Mouse (Mus musculus) heart, embryonic 15.5 days (tissue): ENCODE measurements around the gene Olfr675. TPM values are rescaled to one million over a fixed set of nuclear protein-coding genes. Genes with fewer than 3 reads are reported as not detected.
"Not testable (repeated sequence)": the region's sequence is repeated elsewhere in the genome, so short reads cannot be mapped to it uniquely, and the experiment has no call there.

ENCODE experiments used
- ATAC-seq: fragments of 200-750 bp; cut with Nextera tagmentation; replicated peaks from 2 replicates; pipeline ENCODE4 v1.8.0; 2017; ENCODE audit warnings: low read depth, moderate TSS enrichment; ENCODE audit not compliant: insufficient number of reproducible peaks, insufficient read depth, low FRiP score
- H3K27ac ChIP-seq: fragments of 300-500 bp; sonication (generic); 2 replicates; pipeline ENCODE4 v1.5.1; 2015; ENCODE audit warnings: mild to moderate bottlenecking, inconsistent platforms
- H3K27me3 ChIP-seq: fragments of 300-500 bp; sonication (generic); 2 replicates; pipeline ENCODE4 v1.6.1; 2015; ENCODE audit warnings: inconsistent platforms
- H3K36me3 ChIP-seq: fragments of 300-500 bp; sonication (generic); 2 replicates; pipeline ENCODE4 v1.6.1; 2015; ENCODE audit warnings: mild to moderate bottlenecking, inconsistent platforms
- H3K4me1 ChIP-seq: fragments of 300-500 bp; sonication (generic); replicated peaks from 2 replicates; pipeline ENCODE4 v1.6.1; 2015; ENCODE audit warnings: inconsistent platforms
- H3K4me2 ChIP-seq: fragments of 300-500 bp; sonication (generic); 2 replicates; pipeline ENCODE4 v1.6.1; 2015; ENCODE audit warnings: inconsistent platforms, mild to moderate bottlenecking, moderate library complexity
- H3K4me3 ChIP-seq: fragments of 300-500 bp; sonication (generic); 2 replicates; pipeline ENCODE4 v1.5.1; 2015; ENCODE audit warnings: mild to moderate bottlenecking, inconsistent platforms
- H3K9ac ChIP-seq: fragments of 300-500 bp; sonication (generic); 2 replicates; pipeline ENCODE4 v1.6.1; 2015; ENCODE audit warnings: mild to moderate bottlenecking, inconsistent platforms
- H3K9me3 ChIP-seq: fragments of 300-500 bp; sonication (generic); replicated peaks from 2 replicates; pipeline ENCODE4 v1.6.1; 2016; ENCODE audit warnings: inconsistent platforms
- WGBS: fragments of 180-500 bp; shearing (Covaris S2); methylation state at CpG from one replicate; pipeline ENCODE4 v1.1.7; 2015; ENCODE audit warnings: mixed read lengths; 5-methylcytosine and 5-hydroxymethylcytosine counted together
- polyA plus RNA-seq: library from polyadenylated mRNA; unstranded; fragments of >200 nt; fragmentation: Nextera tagmentation; extraction: Ambion mirVana; gene quantifications from 2 replicates; pipeline ENCODE4 v1.2.1, GENCODE M21; 2015

The Olfr675 gene
- not detected in 2 replicates for polyA plus RNA-seq

DNA sequence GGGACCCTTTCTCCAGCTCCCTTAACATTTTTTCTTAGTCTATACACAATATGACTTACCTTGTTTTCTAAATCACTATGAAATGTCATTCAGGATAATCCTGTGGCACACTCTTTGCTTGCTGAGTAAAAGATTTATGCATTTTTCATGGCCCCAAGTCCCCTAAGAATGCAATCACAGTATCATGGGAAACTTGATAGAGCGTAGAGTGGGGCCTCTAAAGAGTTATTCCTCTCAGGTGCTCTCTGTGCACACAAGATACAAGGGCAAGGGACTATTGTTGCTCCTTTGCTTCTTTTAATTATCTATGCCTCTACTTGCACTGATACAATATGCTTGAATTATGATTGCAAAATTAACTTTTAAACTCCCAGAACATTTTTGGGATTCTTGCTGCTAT, at the start of gene Olfr675:
Olfr675 (minus strand) TSS at position 101 of the 400 bp plus-strand sequence.
- no peak within 1 kb of the TSS for H3K27ac ChIP-seq
- H3K27me3 ChIP-seq = no peaks in the 10 kb centered on the region
- WGBS = 77% methylated on average over 1 of the region's 1 CpGs
- ATAC-seq = no peak
- H3K9ac ChIP-seq = no peak within 1 kb of the TSS
- H3K4me1 ChIP-seq = no peaks in the 10 kb centered on the region
- H3K9me3 ChIP-seq = no peaks in the 10 kb centered on the region
- no peak within 1 kb of the TSS for H3K4me3 ChIP-seq
- H3K36me3 ChIP-seq = no peaks in the 10 kb centered on the region
- no peak within 1 kb of the TSS for H3K4me2 ChIP-seq

DNA sequence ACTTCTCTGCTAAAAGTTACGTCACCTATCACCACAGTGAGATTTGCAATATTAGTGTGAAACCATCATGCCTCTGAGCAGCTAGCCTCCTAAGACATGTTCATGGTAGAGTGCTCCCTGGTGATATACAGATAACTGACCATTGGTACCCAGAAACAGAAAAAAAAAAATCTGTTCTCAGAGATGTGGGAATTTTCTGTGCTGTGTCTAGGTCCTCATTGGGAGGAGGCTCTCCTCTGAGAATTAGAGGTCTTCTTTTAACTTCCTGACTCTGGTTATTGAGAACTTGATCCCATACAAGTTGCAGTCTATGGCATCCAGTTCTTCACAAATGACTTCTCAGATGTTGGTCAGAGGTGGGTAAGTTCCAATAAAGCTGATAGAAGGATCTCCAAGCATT, 35.9 kb upstream of the Olfr675 start, which contains the start of gene Olfr678:
Olfr678 (plus strand) TSS at position 301 of the 400 bp plus-strand sequence.
- H3K9ac ChIP-seq = no peak within 1 kb of the TSS
- H3K4me1 ChIP-seq = no peaks in the 10 kb centered on the region
- WGBS = 82% methylated on average over 1 of the region's 1 CpGs
- ATAC-seq = no peak
- no peak within 1 kb of the TSS for H3K4me2 ChIP-seq
- H3K27ac ChIP-seq = no peak within 1 kb of the TSS
- H3K27me3 ChIP-seq = no peaks in the 10 kb centered on the region
- H3K9me3 ChIP-seq = no peaks in the 10 kb centered on the region
- H3K4me3 ChIP-seq = no peak within 1 kb of the TSS
- H3K36me3 ChIP-seq = no peaks in the 10 kb centered on the region

DNA sequence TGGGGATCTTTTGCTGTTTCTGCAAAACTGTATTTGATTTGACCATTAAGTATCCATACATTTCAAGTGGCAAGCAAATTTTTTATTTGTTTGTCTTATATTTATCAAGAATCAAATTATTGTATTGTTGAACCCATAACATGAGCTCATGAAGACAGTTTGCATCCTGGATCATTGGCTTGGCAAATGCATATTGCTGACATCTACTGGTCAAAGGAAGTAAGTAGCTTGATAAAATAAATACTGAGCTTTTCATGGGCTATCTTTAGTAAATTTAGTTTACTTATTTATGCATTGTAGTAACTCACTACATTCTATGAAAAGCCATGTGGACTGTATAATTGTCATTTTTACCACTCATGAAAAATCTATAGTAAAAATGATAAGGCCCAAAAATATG, 30.7 kb upstream of the Olfr675 start:
- Histone ChIP-seq H3K36me3 (no peaks in the 10 kb centered on the region), H3K4me1 (no peaks in the 10 kb centered on the region), H3K9ac (no peak overlapping the region), H3K27ac (no peak overlapping the region), H3K27me3 (no peaks in the 10 kb centered on the region), H3K9me3 (no peaks in the 10 kb centered on the region), H3K4me2 (no peak overlapping the region), H3K4me3 (no peak overlapping the region)
- ATAC-seq = no peak

DNA sequence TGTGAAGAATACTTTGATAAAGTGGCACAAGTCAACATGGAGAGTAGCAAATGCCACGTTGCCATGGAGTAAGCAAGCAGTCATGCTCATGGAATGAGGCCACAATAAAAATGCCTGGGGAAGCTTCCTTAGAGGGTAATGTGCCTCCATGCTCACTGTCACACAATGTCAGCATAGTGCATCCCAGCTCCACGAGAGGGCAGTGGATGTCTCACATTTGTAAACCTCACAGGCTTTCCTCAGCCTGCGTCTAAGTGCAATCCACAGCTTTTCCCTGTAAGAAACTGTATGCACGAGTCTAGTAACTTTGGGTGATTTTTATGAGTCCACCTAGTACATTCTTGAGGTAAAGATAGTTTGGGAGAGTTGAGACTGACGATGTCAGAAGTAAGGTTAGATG, 5.6 kb upstream of the Olfr675 start:
- not testable (repeated sequence) for H3K9ac ChIP-seq, H3K36me3 ChIP-seq, ATAC-seq, H3K27ac ChIP-seq, H3K9me3 ChIP-seq, H3K4me1 ChIP-seq, H3K4me2 ChIP-seq, H3K4me3 ChIP-seq, H3K27me3 ChIP-seq
- WGBS = 51% methylated on average over 5 of the region's 5 CpGs

DNA sequence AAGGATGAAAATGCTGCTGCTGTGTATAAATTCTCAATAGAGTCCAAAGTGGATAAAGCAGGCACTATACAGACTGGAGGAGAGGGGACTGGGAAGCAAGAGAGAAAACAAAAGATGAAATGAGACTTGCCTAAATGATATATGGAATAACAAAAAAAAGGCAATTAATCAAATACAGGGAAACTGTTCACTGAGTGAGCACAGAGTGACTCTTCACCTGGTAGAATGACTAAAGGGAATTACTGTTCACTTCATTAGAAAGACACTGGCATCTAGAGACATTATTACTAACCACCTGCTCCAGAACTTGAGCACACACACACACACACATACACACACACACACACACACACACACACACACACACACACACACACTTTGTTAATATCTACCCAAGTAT, 4.1 kb upstream of the Olfr675 start, which contains the start of gene Olfr676:
Olfr676 (plus strand) TSS at position 301 of the 400 bp plus-strand sequence.
- Histone ChIP-seq H3K9ac (no peak within 1 kb of the TSS), H3K27me3 (no peaks in the 10 kb centered on the region), H3K4me1 (no peaks in the 10 kb centered on the region), H3K9me3 (no peaks in the 10 kb centered on the region), H3K27ac (no peak within 1 kb of the TSS), H3K36me3 (no peaks in the 10 kb centered on the region), H3K4me3 (no peak within 1 kb of the TSS), H3K4me2 (no peak within 1 kb of the TSS)
- no peak for ATAC-seq

DNA sequence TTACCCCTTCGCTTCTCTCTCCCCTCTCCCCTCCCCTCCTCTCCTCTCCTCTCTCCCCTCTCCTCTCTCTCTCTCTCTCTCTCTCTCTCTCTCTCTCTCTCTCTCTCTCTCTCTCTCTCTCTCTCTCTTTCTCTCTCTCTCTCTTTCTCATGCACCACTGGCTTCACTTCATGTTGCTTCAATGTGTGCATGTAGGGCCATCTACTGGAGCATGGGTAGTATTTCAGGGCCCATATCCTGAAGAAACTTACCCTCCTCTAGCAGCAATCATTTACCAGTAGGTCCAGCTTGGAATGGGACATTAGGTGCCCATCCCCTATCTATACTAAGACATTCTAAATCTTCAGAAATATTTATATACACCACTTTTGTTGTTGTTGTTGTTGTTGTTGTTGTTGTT, 5.7 kb downstream of the Olfr675 start:
- no peak overlapping the region for H3K4me2 ChIP-seq
- no peak for ATAC-seq
- H3K9ac ChIP-seq = no peak overlapping the region
- H3K27ac ChIP-seq = no peak overlapping the region
- no peaks in the 10 kb centered on the region for H3K4me1 ChIP-seq
- H3K36me3 ChIP-seq = no peaks in the 10 kb centered on the region
- no peaks in the 10 kb centered on the region for H3K27me3 ChIP-seq
- WGBS = 57% methylated on average over 1 of the region's 1 CpGs
- no peaks in the 10 kb centered on the region for H3K9me3 ChIP-seq
- H3K4me3 ChIP-seq = no peak overlapping the region

DNA sequence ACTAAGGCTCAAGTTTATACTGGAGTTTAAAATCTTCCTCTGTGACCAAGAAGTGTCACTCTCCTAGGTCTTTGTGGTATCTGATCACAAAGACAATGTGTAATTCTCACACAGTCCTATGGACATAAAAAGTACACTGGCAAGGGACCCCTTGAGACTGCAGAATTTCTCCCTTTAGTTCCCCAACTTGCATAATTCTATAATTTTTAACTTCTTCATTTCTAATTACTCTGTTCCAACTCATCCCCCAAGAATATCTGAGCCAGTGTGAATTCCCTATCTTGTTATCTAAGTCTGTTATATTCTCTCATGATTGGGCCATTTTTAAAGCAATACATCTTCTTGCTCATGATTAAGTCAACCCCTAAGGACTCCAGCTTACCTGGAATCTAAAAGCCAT, 26.3 kb downstream of the Olfr675 start, which contains the start of gene Olfr672:
Olfr672 (minus strand) TSS at position 101 of the 400 bp plus-strand sequence.
- Histone ChIP-seq H3K4me2 (no peak within 1 kb of the TSS), H3K36me3 (no peaks in the 10 kb centered on the region), H3K27me3 (no peaks in the 10 kb centered on the region), H3K4me1 (no peaks in the 10 kb centered on the region), H3K9ac (no peak within 1 kb of the TSS), H3K9me3 (no peaks in the 10 kb centered on the region), H3K27ac (no peak within 1 kb of the TSS), H3K4me3 (no peak within 1 kb of the TSS)
- no peak for ATAC-seq

DNA sequence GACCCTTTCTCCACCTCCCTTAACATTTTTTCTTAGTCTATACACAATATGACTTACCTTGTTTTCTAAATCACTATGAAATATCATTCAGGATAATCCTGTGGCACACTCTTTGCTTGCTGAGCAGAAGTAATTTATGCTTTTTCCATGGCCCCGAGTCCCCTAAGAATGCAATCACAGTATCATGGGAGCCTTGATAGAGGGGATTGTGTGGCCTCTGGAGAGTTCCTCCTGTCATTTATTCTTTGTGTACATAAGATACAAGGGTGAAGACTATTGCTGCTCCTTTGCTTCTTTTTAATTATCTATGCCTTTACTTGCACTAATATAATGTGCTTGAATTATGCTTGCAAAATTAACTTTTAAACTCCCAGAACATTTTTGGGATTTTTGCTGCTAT, 49.2 kb downstream of the Olfr675 start, which contains the start of gene Olfr671:
Olfr671 (minus strand) TSS at position 101 of the 400 bp plus-strand sequence.
- 63% methylated on average over 1 of the region's 1 CpGs for WGBS
- no peak within 1 kb of the TSS for H3K4me3 ChIP-seq
- H3K36me3 ChIP-seq = no peaks in the 10 kb centered on the region
- H3K9ac ChIP-seq = no peak within 1 kb of the TSS
- no peaks in the 10 kb centered on the region for H3K27me3 ChIP-seq
- H3K4me2 ChIP-seq = no peak within 1 kb of the TSS
- H3K4me1 ChIP-seq = no peaks in the 10 kb centered on the region
- no peak within 1 kb of the TSS for H3K27ac ChIP-seq
- no peak for ATAC-seq
- H3K9me3 ChIP-seq = no peaks in the 10 kb centered on the region

DNA sequence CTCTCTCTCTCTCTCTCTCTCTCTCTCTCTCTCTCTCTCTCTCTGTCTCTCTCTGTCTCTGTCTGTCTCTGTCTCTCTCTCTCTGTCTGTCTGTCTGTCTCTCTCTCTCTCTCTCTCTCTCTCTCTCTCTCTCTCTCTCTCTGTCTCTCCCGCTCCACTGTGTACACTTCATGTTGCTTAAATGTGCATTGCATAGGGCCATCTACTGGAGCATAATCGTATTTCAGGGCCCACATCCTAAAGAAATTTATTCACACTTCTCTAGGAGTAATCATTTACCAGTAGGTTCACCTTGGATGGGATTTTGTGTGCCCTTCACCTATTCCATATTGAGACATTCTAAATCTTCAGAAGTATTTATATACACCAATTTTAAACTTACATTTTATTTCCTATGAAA, 55.8 kb downstream of the Olfr675 start:
- ATAC-seq, H3K9me3 ChIP-seq, H3K36me3 ChIP-seq, H3K4me1 ChIP-seq, H3K4me3 ChIP-seq, H3K27me3 ChIP-seq, H3K4me2 ChIP-seq, H3K27ac ChIP-seq, H3K9ac ChIP-seq: not testable (repeated sequence)
- WGBS = 62% methylated on average over 2 of the region's 2 CpGs

Other genes with a start within 250 kb of the Olfr675 start
- not detected in 2 replicates for gene Usp17lb, start 185.9 kb downstream of the Olfr675 start, polyA plus RNA-seq
- not detected in 2 replicates for gene Usp17la, start 171.5 kb downstream of the Olfr675 start, polyA plus RNA-seq
- not detected in 2 replicates for gene Olfr665, start 150.4 kb downstream of the Olfr675 start, polyA plus RNA-seq
- not detected in 2 replicates for gene Olfr666, start 132.5 kb downstream of the Olfr675 start, polyA plus RNA-seq
- not detected in 2 replicates for gene Olfr667, start 107.0 kb downstream of the Olfr675 start, polyA plus RNA-seq
- gene Olfr668, start 100.4 kb downstream of the Olfr675 start, polyA plus RNA-seq = not detected in 2 replicates
- not detected in 2 replicates for gene Olfr669, start 94.2 kb downstream of the Olfr675 start, polyA plus RNA-seq
- gene Olfr670, start 65.8 kb downstream of the Olfr675 start, polyA plus RNA-seq = not detected in 2 replicates
- not detected in 2 replicates for gene Olfr671, start 49.3 kb downstream of the Olfr675 start, polyA plus RNA-seq
- gene Olfr672, start 26.4 kb downstream of the Olfr675 start, polyA plus RNA-seq = not detected in 2 replicates
- not detected in 2 replicates for gene Olfr676, start 4.2 kb upstream of the Olfr675 start, polyA plus RNA-seq
- gene Olfr677, start 22.9 kb upstream of the Olfr675 start, polyA plus RNA-seq = not detected in 2 replicates
- not detected in 2 replicates for gene Olfr678, start 36.0 kb upstream of the Olfr675 start, polyA plus RNA-seq
- gene Olfr679, start 52.7 kb upstream of the Olfr675 start, polyA plus RNA-seq = not detected in 2 replicates
- not detected in 2 replicates for gene Olfr680-ps1, start 64.4 kb upstream of the Olfr675 start, polyA plus RNA-seq
- not detected in 2 replicates for gene Olfr681, start 88.4 kb upstream of the Olfr675 start, polyA plus RNA-seq
- not detected in 2 replicates for gene Olfr683, start 118.6 kb upstream of the Olfr675 start, polyA plus RNA-seq
- not detected in 2 replicates for gene Olfr684, start 135.2 kb upstream of the Olfr675 start, polyA plus RNA-seq
- gene Olfr685, start 157.6 kb upstream of the Olfr675 start, polyA plus RNA-seq = not detected in 2 replicates
- gene Olfr686, start 179.0 kb upstream of the Olfr675 start, polyA plus RNA-seq = not detected in 2 replicates